Mouse (Mus musculus) embryonic fibroblast, embryonic 13.5 days (primary cell): ENCODE data around the gene Tex26.

ENCODE experiments used
- CTCF ChIP-seq: IDR thresholded peaks from 2 replicates; pipeline ENCODE4 v1.5.1; 2011; ENCODE audit warnings: mild to moderate bottlenecking, control low read depth, low read length, moderate library complexity, borderline replicate concordance; ENCODE audit not compliant: insufficient read depth
- POLR2A ChIP-seq: IDR thresholded peaks from 2 replicates; pipeline ENCODE4 v1.6.1; 2011; ENCODE audit warnings: low read depth, mild to moderate bottlenecking, control low read depth, low read length, moderate library complexity

GRCm38 (mm10) chr5:149412671-149413070, 26.8 kb upstream of the Tex26 start:
- no peak for TF ChIP-seq CTCF
- TF ChIP-seq POLR2A: no peak
